Mouse (Mus musculus) cortical plate, adult 2 months (tissue): Measurements from ENCODE around the gene Gm4869.

ENCODE experiments used
- CTCF ChIP-seq: fragments of 200-500 bp; IDR thresholded peaks from 2 replicates; pipeline ENCODE4 v1.5.1; 2011; ENCODE audit warnings: mild to moderate bottlenecking, control low read depth, low read length; ENCODE audit not compliant: insufficient read depth; ENCODE audit errors: extremely low read depth
- POLR2A ChIP-seq: fragments of 200-500 bp; IDR thresholded peaks from 2 replicates; pipeline ENCODE4 v1.6.1; 2011; ENCODE audit warnings: mild to moderate bottlenecking, low read length, control low read depth; ENCODE audit not compliant: insufficient read depth; ENCODE audit errors: extremely low read depth

- TF ChIP-seq POLR2A (0 out of 2 replicates have a peak, but pooled peaks have one; percentile 27), CTCF (no peak)
These were observed 60.8 kb downstream of the Gm4869 start for GRCm38 (mm10) chr5:140506096-140506794.
